ENCODE assay signal across 22 mouse cellular contexts in the genomic region with DNA sequence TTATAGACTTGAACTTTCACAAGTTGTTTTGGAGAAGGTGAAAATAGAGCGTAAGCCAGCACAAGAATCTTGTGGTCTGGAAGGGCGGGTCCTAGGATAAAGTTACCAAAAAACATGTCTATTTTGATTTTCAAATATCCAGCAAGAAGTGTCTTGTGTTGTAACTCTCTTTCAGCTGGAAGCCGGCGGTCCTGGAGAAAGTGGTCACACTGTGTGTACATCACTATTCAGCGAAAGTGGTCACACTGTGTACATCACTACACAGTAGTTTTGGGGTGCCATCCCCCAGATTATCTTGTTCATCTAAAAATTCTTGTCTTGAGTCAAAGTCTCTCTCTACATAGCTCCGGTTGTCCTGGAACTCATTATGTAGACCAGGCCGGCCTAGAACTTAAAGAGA. TPM values are rescaled to one million over a fixed set of nuclear protein-coding genes. Genes with fewer than 3 reads are reported as not detected.
DNase-seq lines count a peak whose midpoint lies in the region; ATAC-seq and TF ChIP-seq lines count a peak whose summit lies in the region.
"Had no signal": no experiment of that assay in that cellular context is flagged by ENCODE, and none has a peak within 500 bp of the region (broad histone marks: within the 10 kb centered on the region; RNA-seq: fewer than 3 reads in every experiment).

No protein-coding gene starts in this region.

- TF ChIP-seq RAD21 in CH12.LX (IDR thresholded peaks at IDR 0.05; ENCODE audit: low read depth, low read length): no peak
- no peak for TF ChIP-seq RAD21 in MEL (IDR thresholded peaks at IDR 0.05; ENCODE audit: low read depth, low read length)

- H3K27me3 ChIP-seq in midbrain, embryonic 11.5 days (ENCODE audit: control insufficient read depth, insufficient read depth, low read length): no peaks in the 10 kb centered on the region
- no peaks in the 10 kb centered on the region for H3K27me3 ChIP-seq in midbrain, embryonic 14.5 days (ENCODE audit: control insufficient read depth, insufficient read depth, low read length)
- H3K27me3 ChIP-seq in CH12.LX (replicated peaks): no peaks in the 10 kb centered on the region
- H3K27me3 ChIP-seq in MEL (ENCODE audit: control insufficient read depth in 1 of 2, insufficient read depth in 2 of 2, low read length in 2 of 2): no peaks in the 10 kb centered on the region
- H3K27me3 ChIP-seq in forebrain, embryonic 12.5 days: no peaks in the 10 kb centered on the region
- H3K27me3 ChIP-seq: embryonic facial prominence, embryonic 13.5 days; embryonic facial prominence, embryonic 15.5 days had no signal

- H3K27ac ChIP-seq in midbrain, embryonic 11.5 days (ENCODE audit: low read depth, low read length): no peak overlapping the region
- H3K27ac ChIP-seq in midbrain, embryonic 14.5 days (replicated peaks; ENCODE audit: low read depth, low read length): no peak overlapping the region
- no peak overlapping the region for H3K27ac ChIP-seq in CH12.LX (ENCODE audit: insufficient read depth, low read depth)
- no peak overlapping the region for H3K27ac ChIP-seq in MEL (ENCODE audit: control insufficient read depth, low read depth, low read length)
- H3K27ac ChIP-seq in forebrain, embryonic 12.5 days: no peak overlapping the region
- H3K27ac ChIP-seq: embryonic facial prominence, embryonic 15.5 days had no signal

- peak; percentile 61 for DNase-seq in midbrain, embryonic 11.5 days (ENCODE audit: low spot score, missing footprints)
- no peak for DNase-seq in midbrain, embryonic 14.5 days
- DNase-seq in CH12.LX (ENCODE audit: extremely low read depth): no peak
- DNase-seq in MEL (ENCODE audit: low read depth, low spot score): no peak
- DNase-seq in fibroblast of lung, adult 2 months (ENCODE audit: low read depth): peak; percentile 71
- no peak for DNase-seq in lung, postnatal 14 days
- DNase-seq: adrenal gland, adult 2 months; adrenal gland, postnatal 10 days; adrenal gland, postnatal 25 days; cerebellum, adult 11 months; cerebellum, adult 18-20 months; cerebellum, adult 8-10 months; cerebellum, adult 9-11 months; cerebellum, postnatal 14 days; cerebellum, postnatal 36 days had no signal

- no peak overlapping the region for H3K4me2 ChIP-seq in midbrain, embryonic 11.5 days
- H3K4me2 ChIP-seq in midbrain, embryonic 14.5 days (ENCODE audit: low read length): no peak overlapping the region
- H3K4me2 ChIP-seq in CH12.LX (ENCODE audit: insufficient read depth, low read depth, poor library complexity, severe bottlenecking): no peak overlapping the region
- H3K4me2 ChIP-seq in forebrain, embryonic 12.5 days: no peak overlapping the region
- H3K4me2 ChIP-seq: embryonic facial prominence, embryonic 13.5 days; embryonic facial prominence, embryonic 15.5 days had no signal

- H3K36me3 ChIP-seq in midbrain, embryonic 11.5 days (ENCODE audit: control insufficient read depth, insufficient read depth, low read length): peaks cover 6% of the 10 kb centered on the region; the same call in 1 of the 2 replicates
- H3K36me3 ChIP-seq in midbrain, embryonic 14.5 days (ENCODE audit: control insufficient read depth, insufficient read depth, low read length): peaks cover 33% of the 10 kb centered on the region
- peaks cover 25 to 81% of the 10 kb centered on the region in 2 experiments for H3K36me3 ChIP-seq in CH12.LX (replicated peaks in 1 of 2; ENCODE audit: control insufficient read depth in 1 of 2, insufficient read depth in 1 of 2, low read length in 1 of 2)
- peaks cover 3 to 6% of the 10 kb centered on the region in 2 experiments; a peak in 2 of 4 replicates for H3K36me3 ChIP-seq in MEL (ENCODE audit: control insufficient read depth in 1 of 2, insufficient read depth in 2 of 2, low read length in 2 of 2)
- peaks cover 37% of the 10 kb centered on the region for H3K36me3 ChIP-seq in forebrain, embryonic 12.5 days (replicated peaks)

- H3K9me3 ChIP-seq in midbrain, embryonic 11.5 days (ENCODE audit: control insufficient read depth, low read length): no peaks in the 10 kb centered on the region
- H3K9me3 ChIP-seq in midbrain, embryonic 14.5 days (ENCODE audit: control insufficient read depth, low read length): no peaks in the 10 kb centered on the region
- no peaks in the 10 kb centered on the region for H3K9me3 ChIP-seq in CH12.LX (replicated peaks; ENCODE audit: low read length)
- no peaks in the 10 kb centered on the region for H3K9me3 ChIP-seq in MEL (replicated peaks; ENCODE audit: insufficient read depth, low read length)
- no peaks in the 10 kb centered on the region for H3K9me3 ChIP-seq in forebrain, embryonic 12.5 days
- H3K9me3 ChIP-seq: embryonic facial prominence, embryonic 13.5 days; embryonic facial prominence, embryonic 15.5 days had no signal

- no peak overlapping the region for H3K9ac ChIP-seq in midbrain, embryonic 11.5 days (ENCODE audit: low read length)
- no peak overlapping the region for H3K9ac ChIP-seq in midbrain, embryonic 14.5 days (replicated peaks; ENCODE audit: low read length)
- H3K9ac ChIP-seq in CH12.LX (ENCODE audit: insufficient read depth, low read depth) (no peak overlapping the region), MEL (ENCODE audit: control insufficient read depth, low read depth, low read length, poor library complexity, severe bottlenecking) (no peak overlapping the region)
- no peak overlapping the region for H3K9ac ChIP-seq in forebrain, embryonic 12.5 days
- H3K9ac ChIP-seq: embryonic facial prominence, embryonic 13.5 days; embryonic facial prominence, embryonic 15.5 days had no signal

- in situ Hi-C loops in CH12.LX (cut with MboI; ENCODE audit: low pct_ligation_motif_present, low pct_unique_long_range_greater_than_20kb, low sequenced_read_pairs): no loop called here

- no peaks in the 10 kb centered on the region for H3K4me1 ChIP-seq in midbrain, embryonic 11.5 days (ENCODE audit: control insufficient read depth, insufficient read depth, low read length)
- no peaks in the 10 kb centered on the region for H3K4me1 ChIP-seq in midbrain, embryonic 14.5 days (ENCODE audit: control insufficient read depth, insufficient read depth, low read length)
- H3K4me1 ChIP-seq in CH12.LX (ENCODE audit: control insufficient read depth in 1 of 2, insufficient read depth in 2 of 2) (peaks cover 27 to 49% of the 10 kb centered on the region in 2 experiments), MEL (ENCODE audit: control insufficient read depth in 1 of 2, insufficient read depth in 2 of 2, low read length in 2 of 2) (peaks cover 5 to 14% of the 10 kb centered on the region in 2 experiments; a peak in 2 of 4 replicates)
- H3K4me1 ChIP-seq in forebrain, embryonic 12.5 days: no peaks in the 10 kb centered on the region
- H3K4me1 ChIP-seq: embryonic facial prominence, embryonic 13.5 days had no signal

- H3K79me2 ChIP-seq in CH12.LX (replicated peaks; ENCODE audit: control insufficient read depth, extremely low read depth, insufficient read depth, poor library complexity, severe bottlenecking) (peaks cover 24% of the 10 kb centered on the region), MEL (ENCODE audit: control insufficient read depth, insufficient read depth, low read length, poor library complexity) (peaks cover 12% of the 10 kb centered on the region; the same call in 1 of the 2 replicates)

- TF ChIP-seq POLR2A in CH12.LX (IDR thresholded peaks at IDR 0.05; ENCODE audit: low read depth, low read length): no peak
- no peak for TF ChIP-seq POLR2A in MEL (IDR thresholded peaks at IDR 0.05; ENCODE audit: control insufficient read depth in 1 of 2, insufficient read depth in 1 of 2, low read depth in 1 of 2, low read length in 2 of 2, poor library complexity in 1 of 2)

- WGBS in midbrain, embryonic 11.5 days: 96% methylated on average over 7 of the region's 7 CpGs
- WGBS in midbrain, embryonic 14.5 days: 98% methylated on average over 7 of the region's 7 CpGs
- 95% methylated on average over 7 of the region's 7 CpGs for WGBS in forebrain, embryonic 12.5 days

- ATAC-seq in midbrain, embryonic 11.5 days (ENCODE audit: low FRiP score): no peak
- ATAC-seq in midbrain, embryonic 14.5 days (ENCODE audit: low FRiP score, low TSS enrichment): no peak
- ATAC-seq in forebrain, embryonic 12.5 days (ENCODE audit: low FRiP score): no peak
- no peak for ATAC-seq in CD4-positive, CD25-positive, alpha-beta regulatory T cell, adult 4 months
- ATAC-seq: forebrain, embryonic 14.5 days; forebrain, embryonic 16.5 days had no signal

- no peak for TF ChIP-seq CTCF in CH12.LX (conservative IDR thresholded peaks at IDR 0.05 in 1 of 2, IDR thresholded peaks at IDR 0.05 in 1 of 2; ENCODE audit: low read depth in 2 of 2, low read length in 2 of 2)
- TF ChIP-seq CTCF in MEL (IDR thresholded peaks at IDR 0.05 in 2 of 3, conservative IDR thresholded peaks at IDR 0.05 in 1 of 3; ENCODE audit: control insufficient read depth in 1 of 3, insufficient read depth in 1 of 3, low read depth in 2 of 3, low read length in 3 of 3, poor library complexity in 1 of 3, severe bottlenecking in 1 of 3): no peak

- no peak overlapping the region for H3K4me3 ChIP-seq in midbrain, embryonic 11.5 days (ENCODE audit: low read depth, low read length)
- H3K4me3 ChIP-seq in midbrain, embryonic 14.5 days (replicated peaks; ENCODE audit: low read depth, low read length): no peak overlapping the region
- H3K4me3 ChIP-seq in CH12.LX (replicated peaks in 1 of 3; ENCODE audit: low read depth in 2 of 3, low read length in 2 of 3, poor library complexity in 1 of 3): no peak overlapping the region
- no peak overlapping the region for H3K4me3 ChIP-seq in MEL (ENCODE audit: control insufficient read depth in 1 of 2, insufficient read depth in 1 of 2, low read depth in 2 of 2, low read length in 2 of 2)
- no peak overlapping the region for H3K4me3 ChIP-seq in forebrain, embryonic 12.5 days (replicated peaks)
- H3K4me3 ChIP-seq: embryonic facial prominence, embryonic 13.5 days; embryonic facial prominence, embryonic 15.5 days; erythroblast, embryonic 14.5 days had no signal

- no peak for TF ChIP-seq EP300 in CH12.LX (IDR thresholded peaks at IDR 0.05; ENCODE audit: low read length)
- no peak for TF ChIP-seq EP300 in MEL (IDR thresholded peaks at IDR 0.05; ENCODE audit: low read depth in 1 of 2, low read length in 2 of 2)

- dilution Hi-C loops in CH12.LX (cut with MboI; ENCODE audit: extremely low pct_ligation_motif_present, extremely low pct_unique_long_range_greater_than_20kb, low sequenced_read_pairs): no loop called here

RNA-seq across cellular contexts. Expression of a gene that starts 9.3 kb away (rescaled TPM):
- 29.0 and 30.3 TPM in 2 replicates for polyA plus RNA-seq in midbrain, embryonic 11.5 days (2014; fragmentation: Nextera tagmentation; extraction: Ambion mirVana)
- polyA plus RNA-seq in midbrain, embryonic 14.5 days (2014; fragmentation: Nextera tagmentation; extraction: Ambion mirVana): 27.5 and 33.8 TPM in 2 replicates
- total RNA-seq in CH12.LX (2012; rRNA removed) (17.4 and 20.2 TPM in 2 replicates), CH12.LX (2014; rRNA removed) (10.6 and 11.6 TPM in 2 replicates), MEL (2012; rRNA removed) (47.0 and 52.9 TPM in 2 replicates)
- polyA plus RNA-seq in CH12.LX (2012; ENCODE audit: insufficient read length, low read depth) (22.3 and 23.5 TPM in 2 replicates), MEL (2012; ENCODE audit: insufficient read depth in 1 of 2, insufficient read length in 2 of 2, low read depth in 1 of 2, low replicate concordance in 2 of 2, missing spikeins in 1 of 2) (10 to 100 TPM in 1 of 2 experiments, not detected in 1; 70.0 TPM)
- 43.2 and 44.5 TPM in 2 replicates for polyA plus RNA-seq in forebrain, embryonic 12.5 days (2016; fragmentation: Nextera tagmentation; extraction: Ambion mirVana)
- polyA plus RNA-seq in CD4-positive, CD25-positive, alpha-beta regulatory T cell, adult 4 months (2017; shearing (Covaris generic)): 10 to 100 TPM; 19.2 to 20.8 TPM

RNA-seq across cellular contexts. Expression of a gene that starts 35.0 kb away (rescaled TPM):
- 12.1 and 12.7 TPM in 2 replicates for polyA plus RNA-seq in midbrain, embryonic 11.5 days (2014; fragmentation: Nextera tagmentation; extraction: Ambion mirVana)
- 7.3 and 10.2 TPM in 2 replicates for polyA plus RNA-seq in midbrain, embryonic 14.5 days (2014; fragmentation: Nextera tagmentation; extraction: Ambion mirVana)
- total RNA-seq in CH12.LX (2012; rRNA removed): 8.5 and 9.4 TPM in 2 replicates
- total RNA-seq in CH12.LX (2014; rRNA removed): 5.9 and 6.8 TPM in 2 replicates
- polyA plus RNA-seq in CH12.LX (2012; ENCODE audit: insufficient read length, low read depth): 11.1 and 11.8 TPM in 2 replicates
- 16.1 and 20.3 TPM in 2 replicates for total RNA-seq in MEL (2012; rRNA removed)
- polyA plus RNA-seq in MEL (2012; ENCODE audit: insufficient read depth in 1 of 2, insufficient read length in 2 of 2, low read depth in 1 of 2, low replicate concordance in 2 of 2, missing spikeins in 1 of 2): 10 to 100 TPM; 21.2 to 36.6 TPM
- 12.2 and 14.6 TPM in 2 replicates for polyA plus RNA-seq in forebrain, embryonic 12.5 days (2016; fragmentation: Nextera tagmentation; extraction: Ambion mirVana)
- 10 to 100 TPM in 1 of 2 experiments, 1 to 10 TPM in 1; 6.2 to 13.4 TPM for polyA plus RNA-seq in CD4-positive, CD25-positive, alpha-beta regulatory T cell, adult 4 months (2017; shearing (Covaris generic))

RNA-seq across cellular contexts. Expression of a gene that starts 35.2 kb away (rescaled TPM):
- 155 and 160 TPM in 2 replicates for polyA plus RNA-seq in midbrain, embryonic 11.5 days (2014; fragmentation: Nextera tagmentation; extraction: Ambion mirVana)
- 134 and 200 TPM in 2 replicates for polyA plus RNA-seq in midbrain, embryonic 14.5 days (2014; fragmentation: Nextera tagmentation; extraction: Ambion mirVana)
- total RNA-seq in CH12.LX (2012; rRNA removed) (38.4 and 46.5 TPM in 2 replicates), CH12.LX (2014; rRNA removed) (23.7 and 24.1 TPM in 2 replicates), MEL (2012; rRNA removed) (62.4 and 74.8 TPM in 2 replicates)
- polyA plus RNA-seq in CH12.LX (2012; ENCODE audit: insufficient read length, low read depth) (40.4 and 45.3 TPM in 2 replicates), MEL (2012; ENCODE audit: insufficient read depth in 1 of 2, insufficient read length in 2 of 2, low read depth in 1 of 2, low replicate concordance in 2 of 2, missing spikeins in 1 of 2) (100 to 1,000 TPM in 1 of 2 experiments, not detected in 1; 123 TPM)
- polyA plus RNA-seq in forebrain, embryonic 12.5 days (2016; fragmentation: Nextera tagmentation; extraction: Ambion mirVana): 216 and 224 TPM in 2 replicates
- 10 to 100 TPM; 29.0 to 34.9 TPM for polyA plus RNA-seq in CD4-positive, CD25-positive, alpha-beta regulatory T cell, adult 4 months (2017; shearing (Covaris generic))

Comparison
In these comparisons a context has a peak if more than half of its experiments do, and no peak if none do; other contexts are left out.
1. DNase-seq: peak in midbrain, embryonic 11.5 days (single experiment) and fibroblast of lung, adult 2 months (single experiment); none in midbrain, embryonic 14.5 days (single experiment), CH12.LX (single experiment), MEL (single experiment) and lung, postnatal 14 days (single experiment).